In genomic region chr5:121631106-121631647, GRCm38 (mm10) we compare ENCODE assay signal across 8 mouse cellular contexts. TPM values are rescaled to one million over a fixed set of nuclear protein-coding genes. Genes with fewer than 3 reads are reported as not detected.
A peak's percentile ranks its signal among the peaks of the same experiment; 100 is the strongest.
DNase-seq lines count a peak whose midpoint lies in the region; ATAC-seq and TF ChIP-seq lines count a peak whose summit lies in the region.
"Not testable (repeated sequence)": the region's sequence is repeated elsewhere in the genome, so short reads cannot be mapped to it uniquely, and the experiment has no call there.

No protein-coding gene starts in this region.

- not testable (repeated sequence) for H3K27ac ChIP-seq in gastrocnemius, adult 2 months; lung, postnatal 0 days (ENCODE audit: low read length)

- 63% methylated on average over 8 of the region's 9 CpGs for WGBS in lung, postnatal 0 days

- not testable (repeated sequence) for H3K9me3 ChIP-seq in E14TG2a.4 (ENCODE audit: low read length); lung, postnatal 0 days (ENCODE audit: low read length)

- intact Hi-C loops in gastrocnemius, adult 2 months (cut with DNase I) = not testable (repeated sequence)

- TF ChIP-seq EP300 in lung, postnatal 0 days (IDR thresholded peaks at IDR 0.05) = not testable (repeated sequence)

- DNase-seq in adrenal gland, postnatal 14 days = peak; percentile 17
- DNase-seq in gastrocnemius, adult 2 months; lung, postnatal 0 days (ENCODE audit: low spot score): not testable (repeated sequence)
- peak; percentile 25 for DNase-seq in kidney, adult 18-20 months
- peak; percentile 41 to 50 for DNase-seq in kidney, postnatal 4 days
- DNase-seq in retina, embryonic 14.5 days (ENCODE audit: low spot score) = peak; percentile 42
- DNase-seq in thymus, postnatal 36 days = peak; percentile 20 to 21

- TF ChIP-seq CTCF in E14TG2a.4 (conservative IDR thresholded peaks at IDR 0.05; ENCODE audit: low read length) = peak; percentile 32; the same call in 1 of the 2 replicates
- peak; percentile 19; the same call in 1 of the 2 replicates for TF ChIP-seq CTCF in gastrocnemius, adult 2 months (IDR thresholded peaks at IDR 0.05)
- peak; percentile 17; the same call in 1 of the 2 replicates for TF ChIP-seq CTCF in lung, postnatal 0 days (IDR thresholded peaks at IDR 0.05)

- H3K36me3 ChIP-seq in E14TG2a.4 (ENCODE audit: insufficient read depth, low read length); lung, postnatal 0 days (ENCODE audit: insufficient read depth, low read length): not testable (repeated sequence)

- H3K9ac ChIP-seq in lung, postnatal 0 days (replicated peaks; ENCODE audit: low read depth) = not testable (repeated sequence)

- not testable (repeated sequence) for H3K4me3 ChIP-seq in E14TG2a.4 (replicated peaks; ENCODE audit: low read length); gastrocnemius, adult 2 months; lung, postnatal 0 days (ENCODE audit: low read depth, low read length)

- ATAC-seq in lung, postnatal 0 days = not testable (repeated sequence)

- peaks cover 13% of the 10 kb centered on the region for H3K4me1 ChIP-seq in E14TG2a.4 (replicated peaks; ENCODE audit: low read depth, low read length)
- not testable (repeated sequence) for H3K4me1 ChIP-seq in lung, postnatal 0 days (ENCODE audit: insufficient read depth, low read depth, low read length)

- H3K4me2 ChIP-seq in lung, postnatal 0 days (replicated peaks; ENCODE audit: low read depth, low read length) = not testable (repeated sequence)

- H3K27me3 ChIP-seq in E14TG2a.4 (ENCODE audit: insufficient read depth, low read length); lung, postnatal 0 days (replicated peaks; ENCODE audit: insufficient read depth, low read length): not testable (repeated sequence)

RNA-seq across cellular contexts. Expression of gene Acad12, which starts 12.4 kb away (rescaled TPM):
- total RNA-seq in adrenal gland, postnatal 14 days (2021) = 25.1 and 29.1 TPM in 2 replicates
- 10 to 100 TPM; 23.3 to 34.5 TPM for total RNA-seq in gastrocnemius, adult 2 months (2021)
- polyA plus RNA-seq in lung, postnatal 0 days (2015; fragmentation: Nextera tagmentation; extraction: Ambion mirVana) = 5.8 and 6.4 TPM in 2 replicates

RNA-seq across cellular contexts. Expression of gene Acad10, which starts 29.1 kb away (rescaled TPM):
- total RNA-seq in adrenal gland, postnatal 14 days (2021) = 36.5 and 41.1 TPM in 2 replicates
- 10 to 100 TPM in 1 of 2 experiments, 1 to 10 TPM in 1; 9.1 to 14.9 TPM for total RNA-seq in gastrocnemius, adult 2 months (2021)
- 3.7 and 4.5 TPM in 2 replicates for polyA plus RNA-seq in lung, postnatal 0 days (2015; fragmentation: Nextera tagmentation; extraction: Ambion mirVana)

RNA-seq across cellular contexts. Expression of gene Brap, which starts 29.2 kb away (rescaled TPM):
- 55.0 and 57.1 TPM in 2 replicates for total RNA-seq in adrenal gland, postnatal 14 days (2021)
- total RNA-seq in gastrocnemius, adult 2 months (2021) = 10 to 100 TPM; 31.5 to 35.5 TPM
- polyA plus RNA-seq in lung, postnatal 0 days (2015; fragmentation: Nextera tagmentation; extraction: Ambion mirVana) = 32.2 and 37.6 TPM in 2 replicates

RNA-seq across cellular contexts. Expression of gene Aldh2, which starts 37.6 kb away (rescaled TPM):
- 1,038 and 1,196 TPM in 2 replicates for total RNA-seq in adrenal gland, postnatal 14 days (2021)
- total RNA-seq in gastrocnemius, adult 2 months (2021) = 100 to 1,000 TPM; 116 to 287 TPM
- polyA plus RNA-seq in lung, postnatal 0 days (2015; fragmentation: Nextera tagmentation; extraction: Ambion mirVana) = 580 and 606 TPM in 2 replicates
